Mouse (Mus musculus) MN1 (cell line): ENCODE measurements around the gene Ddx4.
"Not testable (repeated sequence)": the region's sequence is repeated elsewhere in the genome, so short reads cannot be mapped to it uniquely, and the experiment has no call there.

Source experiments
- DNase-seq: peaks from one replicate; pipeline ENCODE4 v3.0.0-alpha.2; 2016; ENCODE audit warnings: low spot score

The Ddx4 gene

GRCm38 (mm10) chr13:112636498-112636897 lies 15.8 kb downstream of the Ddx4 start:
- DNase-seq = no peak

DNA sequence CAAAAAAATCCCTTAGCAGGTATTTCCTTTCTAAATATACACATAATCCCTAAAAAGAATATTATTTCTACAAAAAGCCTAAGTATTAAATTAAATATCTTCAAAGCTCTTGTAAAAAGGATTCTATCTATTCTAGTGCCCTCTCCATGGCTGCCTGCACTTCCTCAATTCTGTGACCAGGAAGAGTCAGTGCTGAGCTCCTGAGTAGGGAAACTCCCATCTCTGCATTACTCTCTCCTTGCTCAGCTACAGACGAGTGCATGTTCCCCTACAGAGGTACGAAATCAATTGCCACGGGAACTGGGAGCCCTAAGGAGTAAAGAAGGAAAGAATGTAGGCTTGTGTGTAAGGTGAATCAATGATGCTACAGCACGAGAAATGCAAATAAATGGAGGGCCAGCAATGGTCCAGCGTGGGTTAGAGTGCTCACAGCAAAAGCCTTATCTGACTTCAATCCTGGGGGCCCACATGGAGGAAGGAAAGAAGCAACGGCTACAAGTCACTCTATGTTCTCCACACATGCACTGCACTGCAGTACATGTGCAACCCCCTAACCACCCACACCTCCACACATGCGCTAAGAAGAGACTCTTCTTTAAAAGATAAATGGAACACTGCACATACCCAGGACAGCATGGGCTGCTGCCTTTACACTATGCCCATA lies 17.0 kb downstream of the Ddx4 start:
- no peak for DNase-seq

GRCm38 (mm10) chr13:112625566-112625965 lies 26.7 kb downstream of the Ddx4 start:
- no peak for DNase-seq

- no peak for DNase-seq
Observed at GRCm38 (mm10) chr13:112624622-112625021, 27.7 kb downstream of the Ddx4 start.

GRCm38 (mm10) chr13:112623656-112624055 lies 28.6 kb downstream of the Ddx4 start:
- no peak for DNase-seq

- no peak for DNase-seq
Observed at GRCm38 (mm10) chr13:112621592-112621991, 30.7 kb downstream of the Ddx4 start.

DNA sequence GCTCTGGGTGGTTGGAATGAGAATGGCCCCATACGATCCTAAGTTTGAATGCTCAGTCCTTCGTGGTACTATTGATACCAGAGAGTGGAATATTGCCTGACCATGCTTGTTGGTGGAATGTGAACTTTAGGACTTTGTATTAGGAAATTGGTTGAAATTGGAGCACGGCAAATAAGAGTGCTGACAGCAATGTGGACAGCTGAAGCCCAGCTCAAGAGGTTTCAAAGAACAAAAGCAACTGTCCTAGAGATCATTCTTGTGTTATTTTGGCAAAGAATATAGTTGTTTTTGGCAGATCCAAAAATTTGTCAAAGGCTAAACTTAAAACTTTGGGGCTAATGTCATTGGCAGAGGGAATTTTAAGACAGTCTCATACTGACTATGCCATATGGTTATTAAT lies 43.7 kb downstream of the Ddx4 start:
- no peak for DNase-seq

DNA sequence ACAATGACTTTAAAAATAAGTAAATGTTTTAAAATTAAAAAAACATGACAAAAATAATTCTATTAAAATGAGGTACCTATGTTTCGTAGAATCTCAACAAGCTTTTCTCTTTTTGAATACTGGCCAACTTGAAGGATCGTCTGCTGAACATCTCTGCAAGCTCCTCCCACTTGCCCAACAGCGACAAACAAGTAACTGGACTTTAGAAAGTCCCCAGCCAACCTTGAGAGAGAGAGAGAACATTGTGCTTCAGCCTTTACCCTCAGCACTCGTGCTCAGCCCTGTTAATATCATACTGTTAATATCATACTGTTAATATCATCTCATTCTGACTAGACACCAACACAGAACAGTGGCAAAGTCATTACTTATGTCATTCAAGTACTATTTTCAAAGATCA lies 47.9 kb downstream of the Ddx4 start:
- DNase-seq = no peak

DNA sequence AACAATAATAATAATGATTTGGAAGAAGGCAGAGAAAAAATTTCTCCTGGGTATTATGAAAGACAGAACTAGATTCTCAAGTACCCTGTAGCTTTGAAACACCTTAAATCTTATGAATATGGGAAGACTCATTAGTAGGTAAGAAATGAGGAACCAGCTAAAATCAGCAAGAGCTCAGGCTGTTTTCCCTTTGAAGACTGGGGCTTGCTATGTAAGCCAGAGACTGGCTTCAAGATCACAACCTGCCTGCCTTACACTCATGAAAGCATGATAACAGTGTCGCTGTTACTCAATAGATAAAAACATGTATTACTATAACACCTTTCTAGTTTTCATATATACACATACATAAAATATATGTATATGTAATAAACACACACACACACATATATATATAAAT lies 48.4 kb downstream of the Ddx4 start:
- no peak for DNase-seq

DNA sequence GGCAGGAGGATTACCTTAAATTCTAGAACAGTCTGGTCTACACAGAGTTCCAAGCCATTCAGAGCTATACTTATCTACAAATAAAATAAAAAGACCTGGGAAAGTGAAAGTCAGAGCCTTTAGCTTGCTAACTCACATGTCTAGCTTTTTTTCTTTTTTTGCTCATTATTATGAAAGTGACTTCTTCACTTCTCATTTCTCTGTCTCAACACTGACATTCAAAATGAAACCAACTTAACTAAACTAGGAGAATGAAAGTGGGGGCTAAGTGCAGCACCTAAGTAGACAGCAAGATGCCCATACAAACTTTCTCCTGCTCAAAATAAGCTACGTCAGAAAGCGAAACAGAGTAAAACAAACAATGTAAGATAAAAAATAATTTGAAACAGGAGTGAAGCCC lies 49.7 kb downstream of the Ddx4 start:
- no peak for DNase-seq

GRCm38 (mm10) chr13:112594260-112594659 lies 58.0 kb downstream of the Ddx4 start, which contains the start of gene Il31ra:
Gene Il31ra (minus strand): TSS chr13:112594360.
- DNase-seq = not testable (repeated sequence)

- no peak for DNase-seq
Observed at GRCm38 (mm10) chr13:112590254-112590653, 62.0 kb downstream of the Ddx4 start.

DNA sequence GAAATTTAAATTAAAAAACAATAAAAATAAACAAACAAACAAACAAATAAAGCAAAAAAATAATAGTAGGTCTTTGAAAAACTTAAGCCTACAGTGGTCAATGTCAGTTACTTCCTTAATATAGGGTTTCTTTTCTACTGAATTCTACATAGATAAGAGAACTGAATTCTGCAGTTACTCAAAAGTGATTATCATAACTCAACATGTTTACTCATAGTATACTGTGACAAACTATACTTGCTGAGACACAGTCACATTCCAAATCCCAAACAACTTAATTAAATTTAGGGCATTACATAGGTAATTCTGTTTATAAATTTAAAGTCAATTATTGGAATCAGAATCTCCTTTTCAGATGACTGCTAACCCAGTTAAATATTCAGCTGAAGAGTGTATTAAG lies 62.6 kb downstream of the Ddx4 start:
- no peak for DNase-seq

GRCm38 (mm10) chr13:112584556-112585237 lies 67.6 kb downstream of the Ddx4 start:
- no peak for DNase-seq

- no peak for DNase-seq
Observed at GRCm38 (mm10) chr13:112582291-112582690, 70.0 kb downstream of the Ddx4 start.

GRCm38 (mm10) chr13:112581796-112582195 lies 70.5 kb downstream of the Ddx4 start:
- no peak for DNase-seq

- no peak for DNase-seq
Observed at GRCm38 (mm10) chr13:112580590-112581320, 71.5 kb downstream of the Ddx4 start.

DNA sequence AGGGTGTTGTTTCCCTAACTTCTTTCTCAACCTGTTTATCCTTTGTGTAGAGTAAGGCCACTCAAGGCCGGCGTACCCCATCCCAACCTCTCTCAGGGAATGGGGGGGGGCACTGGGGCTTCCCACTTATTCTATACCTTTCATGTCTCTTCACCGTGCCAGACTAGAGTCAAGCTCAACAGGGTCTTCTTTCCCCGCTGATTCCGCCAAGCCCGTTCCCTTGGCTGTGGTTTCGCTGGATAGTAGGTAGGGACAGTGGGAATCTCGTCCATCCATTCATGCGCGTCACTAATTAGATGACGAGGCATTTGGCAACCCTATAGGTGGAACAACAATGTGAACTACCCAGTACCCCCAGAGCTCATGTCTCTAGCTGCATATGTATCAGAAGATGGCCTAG lies 74.2 kb downstream of the Ddx4 start:
- DNase-seq = not testable (repeated sequence)

DNA sequence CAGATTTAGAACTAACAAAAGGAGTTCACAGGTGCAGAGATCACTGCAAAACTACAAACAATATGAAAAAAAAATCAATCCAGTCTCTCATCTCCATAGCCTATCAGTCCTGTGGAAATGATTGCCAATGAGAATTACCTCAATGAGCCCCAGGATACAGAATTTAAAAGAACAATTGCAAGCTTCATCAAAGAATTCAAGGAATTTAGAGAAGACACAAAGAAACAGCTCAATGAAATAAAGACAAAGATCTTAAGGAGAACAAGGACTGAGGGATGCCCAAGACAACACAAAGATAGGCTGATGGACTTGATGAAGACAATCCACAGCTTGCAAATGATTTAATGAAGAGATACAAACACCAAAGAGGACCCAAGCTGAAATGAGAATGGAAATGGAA lies 78.5 kb downstream of the Ddx4 start:
- DNase-seq = no peak

GRCm38 (mm10) chr13:112570768-112571167 lies 81.5 kb downstream of the Ddx4 start:
- no peak for DNase-seq

DNA sequence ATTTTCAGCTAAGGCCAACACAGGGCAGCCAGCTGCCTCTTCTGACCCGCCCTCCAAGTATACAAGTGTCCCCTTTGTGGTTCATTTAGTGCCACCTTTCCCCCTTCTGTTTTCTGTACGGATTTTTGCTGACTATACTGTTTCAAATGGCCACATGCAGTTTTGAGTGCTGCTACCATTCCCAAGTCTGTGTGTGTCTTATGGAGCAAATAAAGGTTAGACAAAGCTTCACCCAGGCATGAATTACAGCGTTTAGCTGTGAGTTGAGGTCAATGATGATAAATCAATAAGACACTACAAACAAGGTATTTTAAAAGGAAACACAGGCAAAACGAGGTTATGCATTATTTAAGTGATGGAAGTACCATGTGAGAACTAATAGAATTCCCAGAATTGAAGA lies 82.7 kb downstream of the Ddx4 start:
- no peak for DNase-seq

DNA sequence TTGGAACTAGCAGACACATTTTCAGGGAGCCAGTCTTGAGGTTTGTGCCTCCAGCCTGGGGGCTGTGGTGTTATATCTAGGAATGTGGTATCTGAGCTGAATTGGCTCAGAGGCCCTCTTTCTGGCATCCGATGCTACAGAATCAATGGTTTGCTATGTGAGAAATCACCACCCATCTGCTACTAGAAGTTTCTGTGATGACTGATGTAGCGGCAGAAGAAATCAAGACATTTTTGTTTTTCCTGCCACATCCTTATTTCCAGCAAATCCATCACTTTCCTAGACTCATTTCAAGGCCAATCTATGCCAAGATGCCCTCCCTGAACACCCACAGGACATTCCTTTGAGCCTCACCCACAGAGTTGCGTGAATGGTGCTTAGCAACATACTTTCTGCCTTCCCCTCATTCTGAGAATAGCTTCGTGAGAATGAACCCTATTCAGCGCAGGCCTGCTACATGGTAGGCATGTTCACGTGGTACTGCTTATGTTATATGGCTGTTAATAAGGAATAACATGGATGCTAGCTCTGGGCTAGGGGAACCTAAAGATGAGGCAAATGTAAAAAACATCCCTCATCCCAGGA lies 91.6 kb downstream of the Ddx4 start:
- no peak for DNase-seq

DNA sequence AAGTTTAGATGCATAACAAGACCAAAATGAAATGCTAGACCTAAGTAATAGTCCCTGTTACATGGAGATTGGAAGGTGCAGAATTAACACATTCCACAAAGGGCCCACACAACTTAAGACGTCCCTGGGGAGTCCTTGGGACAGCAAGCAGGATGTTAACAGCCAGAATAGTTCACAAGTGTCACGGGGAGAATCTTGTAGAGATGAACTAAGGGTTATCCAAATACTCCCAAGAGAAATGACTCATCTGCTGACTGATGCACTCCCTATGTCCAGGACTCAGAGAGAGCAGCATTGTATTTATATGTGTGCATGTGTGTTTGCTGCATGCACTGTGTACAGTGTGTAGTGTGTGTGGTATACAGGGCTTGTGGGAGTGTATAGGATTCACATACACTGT lies 95.8 kb downstream of the Ddx4 start:
- DNase-seq = no peak
